Comparison of ENCODE assay signal across 8 mouse cellular contexts in genomic region chr4:65124369-65125151, GRCm38 (mm10). TPM values are rescaled to one million over a fixed set of nuclear protein-coding genes. Genes with fewer than 3 reads are reported as not detected.
DNase-seq lines count a peak whose midpoint lies in the region; ATAC-seq and TF ChIP-seq lines count a peak whose summit lies in the region.

No protein-coding gene starts in this region.

- H3K4me2 ChIP-seq in embryonic facial prominence, embryonic 15.5 days (replicated peaks): peak overlapping the region; percentile 93
- peak overlapping the region; percentile 92 for H3K4me2 ChIP-seq in hindbrain, embryonic 11.5 days (replicated peaks; ENCODE audit: low read depth, low read length)
- peak overlapping the region; percentile 67 for H3K4me2 ChIP-seq in liver, embryonic 12.5 days

- H3K9me3 ChIP-seq in ES-Bruce4 (replicated peaks; ENCODE audit: control insufficient read depth, insufficient read depth, low read length, poor library complexity, severe bottlenecking): no peaks in the 10 kb centered on the region
- no peaks in the 10 kb centered on the region for H3K9me3 ChIP-seq in embryonic facial prominence, embryonic 15.5 days (replicated peaks)
- no peaks in the 10 kb centered on the region for H3K9me3 ChIP-seq in hindbrain, embryonic 11.5 days (ENCODE audit: control insufficient read depth, low read length)
- H3K9me3 ChIP-seq in liver, embryonic 12.5 days (replicated peaks): no peaks in the 10 kb centered on the region

- no peak overlapping the region for H3K27ac ChIP-seq in ES-Bruce4 (ENCODE audit: insufficient read depth, low read length)
- H3K27ac ChIP-seq in embryonic facial prominence, embryonic 15.5 days (replicated peaks): peak overlapping the region; percentile 58
- H3K27ac ChIP-seq in hindbrain, embryonic 11.5 days (ENCODE audit: low read depth, low read length): no peak overlapping the region
- no peak overlapping the region for H3K27ac ChIP-seq in liver, embryonic 12.5 days

- peak; percentile 12; the same call in 1 of the 2 replicates for ATAC-seq in embryonic facial prominence, embryonic 15.5 days (ENCODE audit: insufficient number of reproducible peaks, low FRiP score, low TSS enrichment, low read depth)
- peak; percentile 80 for ATAC-seq in hindbrain, embryonic 11.5 days (ENCODE audit: low FRiP score)
- ATAC-seq in liver, embryonic 12.5 days: no peak
- no peak for ATAC-seq in monocyte, adult 5-6 weeks (replicated peaks; ENCODE audit: insufficient number of reproducible peaks, low FRiP score, low TSS enrichment, poor library complexity, severe bottlenecking)

- H3K36me3 ChIP-seq in ES-Bruce4 (ENCODE audit: control insufficient read depth, insufficient read depth, low read length, poor library complexity, severe bottlenecking): no peaks in the 10 kb centered on the region
- no peaks in the 10 kb centered on the region for H3K36me3 ChIP-seq in embryonic facial prominence, embryonic 15.5 days
- no peaks in the 10 kb centered on the region for H3K36me3 ChIP-seq in hindbrain, embryonic 11.5 days (ENCODE audit: control insufficient read depth, insufficient read depth, low read length)
- H3K36me3 ChIP-seq in liver, embryonic 12.5 days: no peaks in the 10 kb centered on the region

- no peak for TF ChIP-seq EP300 in ES-Bruce4 (IDR thresholded peaks at IDR 0.05; ENCODE audit: insufficient read depth, low read depth, low read length)

- TF ChIP-seq CTCF in ES-Bruce4 (IDR thresholded peaks at IDR 0.05; ENCODE audit: low read depth, low read length): no peak

- peaks cover 30% of the 10 kb centered on the region for H3K27me3 ChIP-seq in ES-Bruce4 (ENCODE audit: control insufficient read depth, insufficient read depth, low read length, poor library complexity, severe bottlenecking)
- H3K27me3 ChIP-seq in embryonic facial prominence, embryonic 15.5 days: no peaks in the 10 kb centered on the region; the same call in 1 of the 2 replicates
- H3K27me3 ChIP-seq in hindbrain, embryonic 11.5 days (ENCODE audit: control insufficient read depth, insufficient read depth, low read length): peaks cover 10% of the 10 kb centered on the region
- H3K27me3 ChIP-seq in liver, embryonic 12.5 days (replicated peaks): peaks cover 52% of the 10 kb centered on the region

- H3K9ac ChIP-seq in ES-Bruce4 (ENCODE audit: low read depth, poor library complexity, severe bottlenecking): peak overlapping the region; percentile 81
- H3K9ac ChIP-seq in embryonic facial prominence, embryonic 15.5 days: peak overlapping the region; percentile 42
- H3K9ac ChIP-seq in hindbrain, embryonic 11.5 days (ENCODE audit: low read depth, low read length): peak overlapping the region; percentile 44; the same call in 1 of the 2 replicates
- no peak overlapping the region for H3K9ac ChIP-seq in liver, embryonic 12.5 days

- H3K4me3 ChIP-seq in ES-Bruce4 (ENCODE audit: low read depth, low read length): peak overlapping the region; percentile 51
- peak overlapping the region; percentile 57 for H3K4me3 ChIP-seq in embryonic facial prominence, embryonic 15.5 days (replicated peaks)
- H3K4me3 ChIP-seq in hindbrain, embryonic 11.5 days (ENCODE audit: low read depth, low read length): peak overlapping the region; percentile 48
- H3K4me3 ChIP-seq in liver, embryonic 12.5 days: peak overlapping the region; percentile 49

- no peak for TF ChIP-seq POLR2A in ES-Bruce4 (IDR thresholded peaks at IDR 0.05; ENCODE audit: insufficient read depth, low read length)

- WGBS in embryonic facial prominence, embryonic 15.5 days: 1% methylated on average over 64 of the region's 80 CpGs
- under 1% methylated on average over 56 of the region's 80 CpGs for WGBS in hindbrain, embryonic 11.5 days
- WGBS in liver, embryonic 12.5 days (ENCODE audit: insufficient replicate concordance): 1% methylated on average over 53 of the region's 80 CpGs

- H3K4me1 ChIP-seq in ES-Bruce4 (ENCODE audit: control insufficient read depth, insufficient read depth, low read length): no peaks in the 10 kb centered on the region
- H3K4me1 ChIP-seq in embryonic facial prominence, embryonic 15.5 days: peaks cover 20% of the 10 kb centered on the region
- no peaks in the 10 kb centered on the region for H3K4me1 ChIP-seq in hindbrain, embryonic 11.5 days (replicated peaks; ENCODE audit: control insufficient read depth, insufficient read depth, low read length)
- 0 out of 2 replicates have a peak, but pooled peaks cover 4% of the 10 kb centered on the region for H3K4me1 ChIP-seq in liver, embryonic 12.5 days

- peak; percentile 35 for DNase-seq in adrenal gland, postnatal 10 days
- no peak for DNase-seq in adrenal gland, postnatal 4 days (ENCODE audit: low spot score in 2 of 2)
- DNase-seq in hindbrain, embryonic 11.5 days (ENCODE audit: low spot score): peak; percentile 63
- peak; percentile 49 for DNase-seq in retina, embryonic 14.5 days (ENCODE audit: low spot score)

RNA-seq across cellular contexts. Expression of gene Pappa, which starts 0.6 kb away (rescaled TPM):
- total RNA-seq in adrenal gland, postnatal 10 days (2021): 1 to 10 TPM; 1.2 TPM
- total RNA-seq in adrenal gland, postnatal 4 days (2021): 1 to 10 TPM; 1.1 to 2.1 TPM
- 1.1 and 1.6 TPM in 2 replicates for polyA plus RNA-seq in ES-Bruce4 (2011; ENCODE audit: insufficient read depth, insufficient read length, low read depth, missing spikeins)
- polyA plus RNA-seq in embryonic facial prominence, embryonic 15.5 days (2015; fragmentation: Nextera tagmentation; extraction: Ambion mirVana): 1.7 and 1.9 TPM in 2 replicates
- 0.84 and 1.1 TPM in 2 replicates for polyA plus RNA-seq in hindbrain, embryonic 11.5 days (2014; fragmentation: Nextera tagmentation; extraction: Ambion mirVana)
- 0.11 and 0.15 TPM in 2 replicates for polyA plus RNA-seq in liver, embryonic 12.5 days (2016; fragmentation: Nextera tagmentation; extraction: Ambion mirVana)
- total RNA-seq in monocyte, adult 5-6 weeks (2017): not detected in 3 replicates

Comparison
In these comparisons a context has a peak if more than half of its experiments do, and no peak if none do; other contexts are left out.
1. DNase-seq: peak in adrenal gland, postnatal 10 days (single experiment), hindbrain, embryonic 11.5 days (single experiment) and retina, embryonic 14.5 days (single experiment); none in adrenal gland, postnatal 4 days (0 of 2).
2. ATAC-seq: peak in embryonic facial prominence, embryonic 15.5 days (single experiment) and hindbrain, embryonic 11.5 days (single experiment); none in liver, embryonic 12.5 days (single experiment) and monocyte, adult 5-6 weeks (single experiment).
3. Peak in every context shown above with its lines, with median percentiles within 50 percentile points of each other: H3K4me3 ChIP-seq and H3K4me2 ChIP-seq.